Mouse (Mus musculus) ES-E14 (cell line): ENCODE measurements around the gene Dynlt1f.
"Not testable (repeated sequence)": the region's sequence is repeated elsewhere in the genome, so short reads cannot be mapped to it uniquely, and the experiment has no call there.

Source experiments
- CHD2 ChIP-seq: IDR thresholded peaks from 2 replicates; pipeline ENCODE4 v1.6.1; 2014; ENCODE audit warnings: mild to moderate bottlenecking, low read depth, low read length, inconsistent platforms
- HCFC1 ChIP-seq: IDR thresholded peaks from 2 replicates; pipeline ENCODE4 v1.6.1; 2012; ENCODE audit warnings: low read length, inconsistent platforms, borderline replicate concordance; ENCODE audit not compliant: insufficient read depth
- MAFK ChIP-seq: IDR thresholded peaks from 2 replicates; pipeline ENCODE4 v1.6.1; 2014; ENCODE audit warnings: mild to moderate bottlenecking, low read depth, low read length, inconsistent platforms; ENCODE audit not compliant: insufficient read depth
- ZNF384 ChIP-seq: IDR thresholded peaks from 2 replicates; pipeline ENCODE4 v1.6.1; 2012; ENCODE audit warnings: low read depth, low read length, inconsistent platforms

DNA sequence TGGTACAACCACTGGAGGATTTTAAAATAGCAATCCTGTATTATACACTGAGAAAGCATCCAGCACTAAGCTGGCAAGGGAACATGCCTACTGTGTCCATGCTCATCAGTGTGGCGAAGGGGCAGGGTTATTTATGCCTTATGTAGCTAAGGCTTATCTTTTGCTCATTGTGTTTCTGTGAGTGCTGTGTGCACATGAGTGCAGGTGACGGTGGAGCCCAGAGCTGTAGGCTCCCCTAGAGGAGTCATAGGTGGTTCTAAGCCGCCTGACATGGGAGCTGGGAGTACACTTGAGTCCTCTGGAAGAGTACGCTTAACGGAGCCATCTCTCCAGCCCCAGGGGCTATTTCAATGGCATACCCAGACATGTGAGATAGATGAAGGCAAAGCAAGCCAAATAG is 36.4 kb downstream of the Dynlt1f start:
- not testable (repeated sequence) for TF ChIP-seq ZNF384, CHD2, MAFK, HCFC1
